Mouse (Mus musculus): Measurements from ENCODE around the gene Slc15a1. TPM values are rescaled to one million over a fixed set of nuclear protein-coding genes. Genes with fewer than 3 reads are reported as not detected.

The Slc15a1 gene
- polyA plus RNA-seq, 1 experiment from 2014 or later = 37.8 TPM

- H3K9ac ChIP-seq (ENCODE audit: low read depth, low read length) = no peak overlapping the region
- no peak for TF ChIP-seq CTCF (IDR thresholded peaks at IDR 0.05; ENCODE audit: low read depth)
- H3K9me3 ChIP-seq (ENCODE audit: control insufficient read depth) = no peaks in the 10 kb centered on the region
- H3K4me2 ChIP-seq (replicated peaks; ENCODE audit: low read depth) = no peak overlapping the region
- H3K27ac ChIP-seq (ENCODE audit: low read depth, low read length) = no peak overlapping the region; the same call in 1 of the 2 replicates
- H3K4me1 ChIP-seq (replicated peaks; ENCODE audit: control insufficient read depth, insufficient read depth, low read length) = no peaks in the 10 kb centered on the region
- no peaks in the 10 kb centered on the region for H3K36me3 ChIP-seq (ENCODE audit: control insufficient read depth, insufficient read depth)
- no peak overlapping the region for H3K4me3 ChIP-seq (ENCODE audit: low read depth, low read length)
- H3K27me3 ChIP-seq (replicated peaks; ENCODE audit: control insufficient read depth, insufficient read depth, low read length) = no peaks in the 10 kb centered on the region
- WGBS = 60% methylated on average over 17 of the region's 17 CpGs
- ATAC-seq = no peak
These were observed 75.1 kb downstream of the Slc15a1 start for GRCm38 (mm10) chr14:121429854-121430535.

GRCm38 (mm10) chr14:121428148-121428547 lies 76.9 kb downstream of the Slc15a1 start:
- TF ChIP-seq CTCF (IDR thresholded peaks at IDR 0.05; ENCODE audit: low read depth) = no peak
- peaks cover 3% of the 10 kb centered on the region; the same call in 1 of the 2 replicates for H3K4me1 ChIP-seq (replicated peaks; ENCODE audit: control insufficient read depth, insufficient read depth, low read length)
- H3K27ac ChIP-seq (ENCODE audit: low read depth, low read length) = no peak overlapping the region
- no peak overlapping the region for H3K4me2 ChIP-seq (replicated peaks; ENCODE audit: low read depth)
- ATAC-seq = no peak
- H3K36me3 ChIP-seq (ENCODE audit: control insufficient read depth, insufficient read depth) = no peaks in the 10 kb centered on the region
- H3K4me3 ChIP-seq (ENCODE audit: low read depth, low read length) = no peak overlapping the region
- no peaks in the 10 kb centered on the region for H3K9me3 ChIP-seq (ENCODE audit: control insufficient read depth)
- H3K27me3 ChIP-seq (replicated peaks; ENCODE audit: control insufficient read depth, insufficient read depth, low read length) = no peaks in the 10 kb centered on the region
- WGBS = 95% methylated on average over 4 of the region's 4 CpGs
- H3K9ac ChIP-seq (ENCODE audit: low read depth, low read length) = no peak overlapping the region

GRCm38 (mm10) chr14:121426743-121427142 lies 78.3 kb downstream of the Slc15a1 start:
- H3K4me1 ChIP-seq (replicated peaks; ENCODE audit: control insufficient read depth, insufficient read depth, low read length) = peaks cover 8% of the 10 kb centered on the region; the same call in 1 of the 2 replicates
- H3K9ac ChIP-seq (ENCODE audit: low read depth, low read length) = no peak overlapping the region
- H3K36me3 ChIP-seq (ENCODE audit: control insufficient read depth, insufficient read depth) = no peaks in the 10 kb centered on the region
- peak; percentile 71 for TF ChIP-seq CTCF (IDR thresholded peaks at IDR 0.05; ENCODE audit: low read depth)
- no peaks in the 10 kb centered on the region for H3K27me3 ChIP-seq (replicated peaks; ENCODE audit: control insufficient read depth, insufficient read depth, low read length)
- no peak overlapping the region for H3K27ac ChIP-seq (ENCODE audit: low read depth, low read length)
- ATAC-seq = no peak
- no peaks in the 10 kb centered on the region for H3K9me3 ChIP-seq (ENCODE audit: control insufficient read depth)
- no peak overlapping the region for H3K4me2 ChIP-seq (replicated peaks; ENCODE audit: low read depth)
- H3K4me3 ChIP-seq (ENCODE audit: low read depth, low read length) = no peak overlapping the region

GRCm38 (mm10) chr14:121425004-121425793 lies 79.9 kb downstream of the Slc15a1 start:
- no peaks in the 10 kb centered on the region for H3K36me3 ChIP-seq (ENCODE audit: control insufficient read depth, insufficient read depth)
- H3K9me3 ChIP-seq (ENCODE audit: control insufficient read depth) = no peaks in the 10 kb centered on the region
- no peak for TF ChIP-seq CTCF (IDR thresholded peaks at IDR 0.05; ENCODE audit: low read depth)
- 58% methylated on average over 7 of the region's 7 CpGs for WGBS
- ATAC-seq = peak; percentile 83
- H3K4me1 ChIP-seq (replicated peaks; ENCODE audit: control insufficient read depth, insufficient read depth, low read length) = peaks cover 8% of the 10 kb centered on the region; the same call in 1 of the 2 replicates
- no peak overlapping the region for H3K4me2 ChIP-seq (replicated peaks; ENCODE audit: low read depth)
- no peak overlapping the region for H3K9ac ChIP-seq (ENCODE audit: low read depth, low read length)
- H3K27me3 ChIP-seq (replicated peaks; ENCODE audit: control insufficient read depth, insufficient read depth, low read length) = no peaks in the 10 kb centered on the region
- 0 out of 2 replicates have a peak overlapping the region, but pooled peaks have one; percentile 64 for H3K27ac ChIP-seq (ENCODE audit: low read depth, low read length)
- no peak overlapping the region for H3K4me3 ChIP-seq (ENCODE audit: low read depth, low read length)

GRCm38 (mm10) chr14:121423341-121423751 lies 81.7 kb downstream of the Slc15a1 start:
- H3K4me2 ChIP-seq (replicated peaks; ENCODE audit: low read depth) = peak overlapping the region; percentile 21; the same call in 1 of the 2 replicates
- H3K4me1 ChIP-seq (replicated peaks; ENCODE audit: control insufficient read depth, insufficient read depth, low read length) = peaks cover 8% of the 10 kb centered on the region; the same call in 1 of the 2 replicates
- H3K4me3 ChIP-seq (ENCODE audit: low read depth, low read length) = no peak overlapping the region
- H3K9ac ChIP-seq (ENCODE audit: low read depth, low read length) = no peak overlapping the region
- WGBS = 33% methylated on average over 7 of the region's 7 CpGs
- peak overlapping the region; percentile 68 for H3K27ac ChIP-seq (ENCODE audit: low read depth, low read length)
- ATAC-seq = peak; percentile 55
- no peaks in the 10 kb centered on the region for H3K27me3 ChIP-seq (replicated peaks; ENCODE audit: control insufficient read depth, insufficient read depth, low read length)
- no peak for TF ChIP-seq CTCF (IDR thresholded peaks at IDR 0.05; ENCODE audit: low read depth)
- no peaks in the 10 kb centered on the region for H3K36me3 ChIP-seq (ENCODE audit: control insufficient read depth, insufficient read depth)
- no peaks in the 10 kb centered on the region for H3K9me3 ChIP-seq (ENCODE audit: control insufficient read depth)

GRCm38 (mm10) chr14:121422664-121423340 lies 82.2 kb downstream of the Slc15a1 start:
- peak; percentile 56 for ATAC-seq
- H3K27me3 ChIP-seq (replicated peaks; ENCODE audit: control insufficient read depth, insufficient read depth, low read length) = no peaks in the 10 kb centered on the region
- 17% methylated on average over 4 of the region's 4 CpGs for WGBS
- H3K4me3 ChIP-seq (ENCODE audit: low read depth, low read length) = no peak overlapping the region
- peak overlapping the region; percentile 68 for H3K27ac ChIP-seq (ENCODE audit: low read depth, low read length)
- H3K9ac ChIP-seq (ENCODE audit: low read depth, low read length) = no peak overlapping the region
- H3K9me3 ChIP-seq (ENCODE audit: control insufficient read depth) = no peaks in the 10 kb centered on the region
- peak overlapping the region; percentile 21 for H3K4me2 ChIP-seq (replicated peaks; ENCODE audit: low read depth)
- no peaks in the 10 kb centered on the region for H3K36me3 ChIP-seq (ENCODE audit: control insufficient read depth, insufficient read depth)
- H3K4me1 ChIP-seq (replicated peaks; ENCODE audit: control insufficient read depth, insufficient read depth, low read length) = peaks cover 8% of the 10 kb centered on the region; the same call in 1 of the 2 replicates
- no peak for TF ChIP-seq CTCF (IDR thresholded peaks at IDR 0.05; ENCODE audit: low read depth)
